Mouse (Mus musculus) intestine, embryonic 15.5 days (tissue): ENCODE measurements at regions not wholly inside any gene's neighbourhood (a gene's known extent, or its start where the extent isn't known, plus 50 kb on each side); places are given as distances from the start of the nearest gene placed in this dataset.

Source experiments
- ATAC-seq: fragments of 200-750 bp; cut with Nextera tagmentation; 2 replicates; pipeline ENCODE4 v1.8.0; 2017; ENCODE audit warnings: moderate TSS enrichment, moderate library complexity
- H3K27ac ChIP-seq: fragments of 300-500 bp; sonication (generic); 2 replicates; pipeline ENCODE4 v1.5.1; 2015; ENCODE audit warnings: mild to moderate bottlenecking, inconsistent platforms
- H3K27me3 ChIP-seq: fragments of 300-500 bp; sonication (generic); replicated peaks from 2 replicates; pipeline ENCODE4 v1.6.1; 2015; ENCODE audit warnings: inconsistent platforms
- H3K36me3 ChIP-seq: fragments of 300-500 bp; sonication (generic); 2 replicates; pipeline ENCODE4 v1.6.1; 2015; ENCODE audit warnings: inconsistent platforms
- H3K4me1 ChIP-seq: fragments of 300-500 bp; sonication (generic); replicated peaks from 2 replicates; pipeline ENCODE4 v1.6.1; 2015; ENCODE audit warnings: inconsistent platforms
- H3K4me2 ChIP-seq: fragments of 300-500 bp; sonication (generic); replicated peaks from 2 replicates; pipeline ENCODE4 v1.6.1; 2015; ENCODE audit warnings: mild to moderate bottlenecking, inconsistent platforms
- H3K4me3 ChIP-seq: fragments of 300-500 bp; sonication (generic); replicated peaks from 2 replicates; pipeline ENCODE4 v1.5.1; 2015; ENCODE audit warnings: inconsistent platforms
- H3K9ac ChIP-seq: fragments of 300-500 bp; sonication (generic); 2 replicates; pipeline ENCODE4 v1.6.1; 2015; ENCODE audit warnings: inconsistent platforms
- H3K9me3 ChIP-seq: fragments of 300-500 bp; sonication (generic); 2 replicates; pipeline ENCODE4 v1.6.1; 2016; ENCODE audit warnings: inconsistent platforms
- WGBS: fragments of 180-500 bp; shearing (Covaris S2); methylation state at CpG from one replicate; pipeline ENCODE4 v1.1.7; 2015; 5-methylcytosine and 5-hydroxymethylcytosine counted together

DNA sequence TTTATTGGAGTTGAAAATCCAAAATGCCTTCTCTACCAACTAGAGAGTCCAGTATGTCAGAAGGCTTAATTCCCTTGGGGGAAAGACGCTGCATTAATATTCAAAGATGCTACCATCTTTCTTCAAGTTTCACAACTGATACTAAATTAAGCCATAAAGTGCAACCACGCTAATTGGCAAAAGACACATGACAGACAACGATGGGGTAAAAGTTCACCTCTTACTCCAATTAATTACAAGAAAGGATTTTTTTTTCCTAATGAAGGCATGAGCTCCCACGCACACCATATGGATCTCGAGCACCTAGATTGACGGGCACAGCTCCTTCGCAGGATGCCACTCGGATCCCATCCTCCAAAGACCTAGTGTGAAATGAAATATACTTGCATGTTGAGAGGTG, 311.5 kb upstream of the Castor2 start:
- H3K27ac ChIP-seq = no peak overlapping the region
- H3K36me3 ChIP-seq = no peaks in the 10 kb centered on the region
- no peak for ATAC-seq
- H3K9ac ChIP-seq = no peak overlapping the region
- no peaks in the 10 kb centered on the region for H3K4me1 ChIP-seq
- H3K27me3 ChIP-seq = no peaks in the 10 kb centered on the region
- H3K4me3 ChIP-seq = no peak overlapping the region
- no peak overlapping the region for H3K4me2 ChIP-seq
- H3K9me3 ChIP-seq = no peaks in the 10 kb centered on the region
- WGBS = 95% methylated on average over 8 of the region's 8 CpGs

- Histone ChIP-seq H3K9ac (no peak overlapping the region), H3K27ac (no peak overlapping the region), H3K36me3 (no peaks in the 10 kb centered on the region), H3K4me1 (no peaks in the 10 kb centered on the region), H3K27me3 (no peaks in the 10 kb centered on the region), H3K4me3 (no peak overlapping the region), H3K4me2 (no peak overlapping the region), H3K9me3 (no peaks in the 10 kb centered on the region)
- no peak for ATAC-seq
- 64% methylated on average over 7 of the region's 7 CpGs for WGBS
Observed at GRCm38 (mm10) chr5:133787491-133787890, 312.0 kb upstream of the Castor2 start.

- H3K36me3 ChIP-seq = no peaks in the 10 kb centered on the region
- no peak overlapping the region for H3K27ac ChIP-seq
- no peak overlapping the region for H3K9ac ChIP-seq
- no peak for ATAC-seq
- no peak overlapping the region for H3K4me2 ChIP-seq
- H3K27me3 ChIP-seq = no peaks in the 10 kb centered on the region
- no peak overlapping the region for H3K4me3 ChIP-seq
- no peaks in the 10 kb centered on the region for H3K9me3 ChIP-seq
- no peaks in the 10 kb centered on the region for H3K4me1 ChIP-seq
Observed at GRCm38 (mm10) chr5:133776591-133776990, 322.9 kb upstream of the Castor2 start.

GRCm38 (mm10) chr5:133774116-133774515, 325.4 kb upstream of the Castor2 start:
- no peak overlapping the region for H3K4me2 ChIP-seq
- no peaks in the 10 kb centered on the region for H3K27me3 ChIP-seq
- ATAC-seq = no peak
- no peak overlapping the region for H3K9ac ChIP-seq
- H3K4me1 ChIP-seq = no peaks in the 10 kb centered on the region
- no peaks in the 10 kb centered on the region for H3K36me3 ChIP-seq
- H3K4me3 ChIP-seq = no peak overlapping the region
- 87% methylated on average over 3 of the region's 3 CpGs for WGBS
- no peaks in the 10 kb centered on the region for H3K9me3 ChIP-seq
- H3K27ac ChIP-seq = no peak overlapping the region

- Histone ChIP-seq H3K4me3 (no peak overlapping the region), H3K27me3 (no peaks in the 10 kb centered on the region), H3K36me3 (no peaks in the 10 kb centered on the region), H3K4me2 (no peak overlapping the region), H3K9ac (no peak overlapping the region), H3K4me1 (no peaks in the 10 kb centered on the region), H3K27ac (no peak overlapping the region), H3K9me3 (no peaks in the 10 kb centered on the region)
- 71% methylated on average over 2 of the region's 2 CpGs for WGBS
- ATAC-seq = no peak
Observed at GRCm38 (mm10) chr5:133768856-133769255, 330.7 kb upstream of the Castor2 start.

- ATAC-seq = no peak
- Histone ChIP-seq H3K9ac (no peak overlapping the region), H3K36me3 (no peaks in the 10 kb centered on the region), H3K4me3 (no peak overlapping the region), H3K4me1 (no peaks in the 10 kb centered on the region), H3K4me2 (no peak overlapping the region), H3K9me3 (no peaks in the 10 kb centered on the region), H3K27ac (no peak overlapping the region), H3K27me3 (no peaks in the 10 kb centered on the region)
- WGBS = 93% methylated on average over 2 of the region's 2 CpGs
Observed at GRCm38 (mm10) chr5:133757817-133758216, 341.7 kb upstream of the Castor2 start.

GRCm38 (mm10) chr5:133754180-133754579, 345.3 kb upstream of the Castor2 start:
- no peak overlapping the region for H3K4me2 ChIP-seq
- H3K4me3 ChIP-seq = no peak overlapping the region
- WGBS = 28% methylated on average over 7 of the region's 7 CpGs
- H3K27me3 ChIP-seq = no peaks in the 10 kb centered on the region
- H3K4me1 ChIP-seq = no peaks in the 10 kb centered on the region
- H3K27ac ChIP-seq = no peak overlapping the region
- ATAC-seq = no peak
- no peaks in the 10 kb centered on the region for H3K9me3 ChIP-seq
- no peaks in the 10 kb centered on the region for H3K36me3 ChIP-seq
- H3K9ac ChIP-seq = no peak overlapping the region

DNA sequence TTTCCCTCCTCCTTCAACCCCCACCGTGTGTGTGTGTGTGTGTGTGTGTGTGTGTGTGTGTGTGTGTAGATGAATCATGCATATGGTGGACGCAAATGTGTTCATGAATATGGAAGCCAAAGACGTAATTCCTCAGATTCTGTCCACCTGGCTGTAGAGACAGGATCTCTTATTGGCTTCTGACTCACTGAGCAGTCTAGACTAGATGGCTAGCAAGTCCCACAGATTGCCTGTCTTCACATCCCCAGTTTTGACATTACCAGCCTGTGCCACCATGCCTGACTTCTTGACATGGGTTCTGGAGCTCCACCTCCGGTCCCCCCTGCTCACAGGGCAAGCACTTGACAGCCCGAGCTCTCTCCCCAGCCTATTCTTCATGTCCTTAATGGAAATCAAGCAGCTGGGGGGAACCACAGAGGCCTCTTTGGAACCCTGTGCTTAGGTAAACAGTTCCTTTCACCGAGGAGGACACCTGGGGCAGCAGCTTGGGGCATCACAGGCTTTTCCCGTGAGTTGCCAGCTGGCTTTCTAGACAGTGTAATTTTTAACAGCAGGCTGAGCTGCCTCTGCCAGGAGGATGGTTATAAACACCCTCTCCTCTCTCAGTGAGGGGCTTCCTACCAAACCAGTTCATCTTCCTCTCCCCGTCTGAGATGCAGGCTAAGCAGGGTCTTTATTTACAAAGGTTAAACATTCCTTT, 345.9 kb upstream of the Castor2 start:
- H3K36me3 ChIP-seq = no peaks in the 10 kb centered on the region
- H3K4me1 ChIP-seq = no peaks in the 10 kb centered on the region
- no peak overlapping the region for H3K4me3 ChIP-seq
- no peak overlapping the region for H3K27ac ChIP-seq
- H3K4me2 ChIP-seq = no peak overlapping the region
- no peaks in the 10 kb centered on the region for H3K27me3 ChIP-seq
- H3K9ac ChIP-seq = no peak overlapping the region
- 33% methylated on average over 8 of the region's 8 CpGs for WGBS
- no peak for ATAC-seq
- no peaks in the 10 kb centered on the region for H3K9me3 ChIP-seq

- no peaks in the 10 kb centered on the region for H3K4me1 ChIP-seq
- H3K4me3 ChIP-seq = no peak overlapping the region
- no peaks in the 10 kb centered on the region for H3K27me3 ChIP-seq
- H3K36me3 ChIP-seq = no peaks in the 10 kb centered on the region
- no peak overlapping the region for H3K4me2 ChIP-seq
- H3K9ac ChIP-seq = no peak overlapping the region
- ATAC-seq = no peak
- WGBS = 78% methylated on average over 1 of the region's 1 CpGs
- H3K27ac ChIP-seq = no peak overlapping the region
- no peaks in the 10 kb centered on the region for H3K9me3 ChIP-seq
Observed at GRCm38 (mm10) chr5:133746960-133747359, 352.6 kb upstream of the Castor2 start.

- Histone ChIP-seq H3K9me3 (no peaks in the 10 kb centered on the region), H3K36me3 (no peaks in the 10 kb centered on the region), H3K27ac (no peak overlapping the region), H3K9ac (no peak overlapping the region), H3K4me1 (no peaks in the 10 kb centered on the region), H3K4me3 (no peak overlapping the region), H3K27me3 (no peaks in the 10 kb centered on the region), H3K4me2 (no peak overlapping the region)
- 53% methylated on average over 10 of the region's 10 CpGs for WGBS
- no peak for ATAC-seq
Observed at GRCm38 (mm10) chr5:133746411-133746810, 353.1 kb upstream of the Castor2 start.

DNA sequence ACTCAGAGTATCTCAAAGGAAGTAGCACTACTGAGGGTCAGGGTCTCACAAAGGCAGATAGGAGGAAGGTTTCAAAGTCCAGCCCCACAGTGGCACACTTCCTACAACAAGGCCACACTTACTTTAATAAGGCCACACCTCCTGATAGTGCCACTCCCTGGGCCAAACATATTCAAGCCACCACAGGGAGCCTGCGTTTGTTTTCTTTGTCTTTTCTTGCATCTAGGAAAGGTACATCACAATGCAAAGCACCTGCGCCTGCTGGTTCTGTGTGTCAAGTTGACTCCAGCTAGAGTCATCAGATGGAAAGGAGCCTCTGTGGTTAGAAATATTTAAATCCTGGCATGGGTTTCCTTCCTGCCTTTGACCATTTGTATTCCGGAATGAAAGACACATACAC, 355.4 kb upstream of the Castor2 start:
- Histone ChIP-seq H3K4me3 (no peak overlapping the region), H3K36me3 (no peaks in the 10 kb centered on the region), H3K9me3 (no peaks in the 10 kb centered on the region), H3K27me3 (no peaks in the 10 kb centered on the region), H3K9ac (no peak overlapping the region), H3K4me1 (no peaks in the 10 kb centered on the region), H3K27ac (no peak overlapping the region), H3K4me2 (no peak overlapping the region)
- no peak for ATAC-seq
- 82% methylated on average over 3 of the region's 3 CpGs for WGBS

GRCm38 (mm10) chr5:133743606-133744005, 355.9 kb upstream of the Castor2 start:
- H3K4me1 ChIP-seq = no peaks in the 10 kb centered on the region
- no peaks in the 10 kb centered on the region for H3K36me3 ChIP-seq
- H3K4me3 ChIP-seq = no peak overlapping the region
- H3K9ac ChIP-seq = no peak overlapping the region
- no peaks in the 10 kb centered on the region for H3K9me3 ChIP-seq
- ATAC-seq = no peak
- no peak overlapping the region for H3K4me2 ChIP-seq
- WGBS = 85% methylated on average over 2 of the region's 2 CpGs
- H3K27ac ChIP-seq = no peak overlapping the region
- H3K27me3 ChIP-seq = no peaks in the 10 kb centered on the region

DNA sequence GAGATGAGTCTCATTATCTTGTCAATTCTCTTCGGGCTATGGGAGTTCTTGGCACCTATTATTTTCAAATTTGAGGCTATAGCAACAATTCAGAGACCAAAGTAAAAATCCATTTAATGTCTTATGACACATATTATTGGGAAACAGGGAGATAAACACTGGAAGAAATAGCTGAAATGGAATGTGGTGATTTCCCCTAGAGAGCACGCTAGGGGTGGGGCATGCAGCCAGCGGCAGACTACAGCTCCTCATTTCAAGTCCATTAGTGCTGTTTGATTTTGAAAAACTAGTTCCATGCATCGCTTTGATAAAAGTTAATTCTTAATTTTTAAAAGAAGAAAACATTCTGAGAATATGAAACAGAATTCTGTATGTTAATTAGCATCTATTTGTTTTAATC, 367.6 kb upstream of the Castor2 start:
- 77% methylated on average over 4 of the region's 4 CpGs for WGBS
- no peak overlapping the region for H3K4me2 ChIP-seq
- H3K27ac ChIP-seq = no peak overlapping the region
- no peak overlapping the region for H3K4me3 ChIP-seq
- no peaks in the 10 kb centered on the region for H3K4me1 ChIP-seq
- ATAC-seq = no peak
- H3K9me3 ChIP-seq = no peaks in the 10 kb centered on the region
- no peaks in the 10 kb centered on the region for H3K36me3 ChIP-seq
- H3K9ac ChIP-seq = no peak overlapping the region
- no peaks in the 10 kb centered on the region for H3K27me3 ChIP-seq
